Mouse (Mus musculus): ENCODE results near the gene Pclo. TPM values are rescaled to one million over a fixed set of nuclear protein-coding genes. Genes with fewer than 3 reads are reported as not detected.

The Pclo gene
- polyA plus RNA-seq (2012; rRNA removed), result 3.0 and 5.0 TPM in 2 replicates

GRCm38 (mm10) chr5:14514631-14515523 is at the start of gene Pclo:
TSS of gene Pclo (plus strand) at chr5:14514918.

